Mouse (Mus musculus): ENCODE data around the gene Rgs6.

GRCm38 (mm10) chr12:83105514-83106119, 517.5 kb downstream of the Rgs6 start:
- TF ChIP-seq CTCF (IDR thresholded peaks at IDR 0.05; ENCODE audit: low read depth) = peak; percentile 30; the same call in 1 of the 2 replicates
- no peak for TF ChIP-seq EP300 (optimal IDR thresholded peaks at IDR 0.05)

All from stomach, postnatal 0 days (tissue).